Mouse (Mus musculus) brown adipose tissue, adult 24 weeks (tissue): ENCODE data around the gene Fars2. TPM values are rescaled to one million over a fixed set of nuclear protein-coding genes. Genes with fewer than 3 reads are reported as not detected.

Source experiments
- H3K27ac ChIP-seq: fragments of 200-500 bp; replicated peaks from 2 replicates; pipeline ENCODE4 v1.5.1; 2012; ENCODE audit warnings: low read depth, mild to moderate bottlenecking, low read length
- H3K4me1 ChIP-seq: fragments of 200-500 bp; 2 replicates; pipeline ENCODE4 v1.6.1; 2012; ENCODE audit warnings: low read length, mixed read lengths; ENCODE audit not compliant: control insufficient read depth, insufficient read depth, insufficient read length
- H3K4me3 ChIP-seq: fragments of 200-500 bp; 2 replicates; pipeline ENCODE4 v1.5.1; 2012; ENCODE audit warnings: low read depth, mild to moderate bottlenecking, low read length, moderate library complexity; ENCODE audit not compliant: insufficient read depth
- polyA plus RNA-seq: library from polyadenylated mRNA; stranded (reverse); fragments of >200 nt; gene quantifications from 2 replicates; pipeline ENCODE4 v1.2.4, GENCODE M21; 2012; ENCODE audit not compliant: missing spikeins, insufficient read depth, insufficient read length

The Fars2 gene
- polyA plus RNA-seq, 1 experiment, result 91.4 TPM

GRCm38 (mm10) chr13:36620498-36621332, 503.5 kb downstream of the Fars2 start:
- H3K4me1 ChIP-seq, result no peaks in the 10 kb centered on the region
- no peak overlapping the region for H3K27ac ChIP-seq
- no peak overlapping the region for H3K4me3 ChIP-seq

GRCm38 (mm10) chr13:36621333-36621659, 504.1 kb downstream of the Fars2 start:
- no peak overlapping the region for H3K4me3 ChIP-seq
- H3K4me1 ChIP-seq, result no peaks in the 10 kb centered on the region
- no peak overlapping the region for H3K27ac ChIP-seq

- Histone ChIP-seq H3K4me3 (no peak overlapping the region), H3K27ac (no peak overlapping the region), H3K4me1 (no peaks in the 10 kb centered on the region)
Measured at GRCm38 (mm10) chr13:36623556-36623955, 506.3 kb downstream of the Fars2 start.

- H3K4me1 ChIP-seq, result no peaks in the 10 kb centered on the region
- no peak overlapping the region for H3K4me3 ChIP-seq
- H3K27ac ChIP-seq, result no peak overlapping the region
Measured at GRCm38 (mm10) chr13:36629154-36629553, 511.9 kb downstream of the Fars2 start.

- Histone ChIP-seq H3K4me3 (no peak overlapping the region), H3K27ac (no peak overlapping the region), H3K4me1 (no peaks in the 10 kb centered on the region)
Measured at GRCm38 (mm10) chr13:36648257-36648656, 531.0 kb downstream of the Fars2 start.

GRCm38 (mm10) chr13:36654251-36654650, 537.0 kb downstream of the Fars2 start:
- no peak overlapping the region for H3K27ac ChIP-seq
- no peak overlapping the region for H3K4me3 ChIP-seq
- H3K4me1 ChIP-seq, result no peaks in the 10 kb centered on the region

- Histone ChIP-seq H3K4me1 (no peaks in the 10 kb centered on the region), H3K4me3 (no peak overlapping the region), H3K27ac (no peak overlapping the region)
Measured at GRCm38 (mm10) chr13:36679345-36679744, 562.1 kb downstream of the Fars2 start.

GRCm38 (mm10) chr13:36680690-36681355, 563.6 kb downstream of the Fars2 start:
- no peaks in the 10 kb centered on the region for H3K4me1 ChIP-seq
- H3K4me3 ChIP-seq, result no peak overlapping the region
- no peak overlapping the region for H3K27ac ChIP-seq

GRCm38 (mm10) chr13:36683581-36683980, 566.4 kb downstream of the Fars2 start:
- H3K27ac ChIP-seq, result no peak overlapping the region

GRCm38 (mm10) chr13:36695516-36696201, 578.4 kb downstream of the Fars2 start:
- no peak overlapping the region for H3K27ac ChIP-seq
- no peak overlapping the region for H3K4me3 ChIP-seq
- peaks cover 6% of the 10 kb centered on the region; the same call in 1 of the 2 replicates for H3K4me1 ChIP-seq

More at GRCm38 (mm10) chr13:36683581-36683980, 566.4 kb downstream of the Fars2 start:
- no peaks in the 10 kb centered on the region for H3K4me1 ChIP-seq
- H3K4me3 ChIP-seq, result no peak overlapping the region

GRCm38 (mm10) chr13:36696351-36696771, 579.1 kb downstream of the Fars2 start:
- no peak overlapping the region for H3K4me3 ChIP-seq
- peaks cover 6% of the 10 kb centered on the region; the same call in 1 of the 2 replicates for H3K4me1 ChIP-seq
- no peak overlapping the region for H3K27ac ChIP-seq

- Histone ChIP-seq H3K4me3 (no peak overlapping the region), H3K4me1 (no peaks in the 10 kb centered on the region), H3K27ac (no peak overlapping the region)
Measured at GRCm38 (mm10) chr13:36707088-36707690, 590.0 kb downstream of the Fars2 start.

GRCm38 (mm10) chr13:36714101-36714500, 596.9 kb downstream of the Fars2 start:
- H3K27ac ChIP-seq, result no peak overlapping the region
- no peaks in the 10 kb centered on the region for H3K4me1 ChIP-seq
- no peak overlapping the region for H3K4me3 ChIP-seq

GRCm38 (mm10) chr13:36716708-36717107, 599.5 kb downstream of the Fars2 start:
- Histone ChIP-seq H3K4me1 (no peaks in the 10 kb centered on the region), H3K27ac (no peak overlapping the region), H3K4me3 (no peak overlapping the region)

GRCm38 (mm10) chr13:36717376-36717775, 600.2 kb downstream of the Fars2 start:
- no peaks in the 10 kb centered on the region for H3K4me1 ChIP-seq
- no peak overlapping the region for H3K4me3 ChIP-seq
- no peak overlapping the region for H3K27ac ChIP-seq
